Mouse (Mus musculus) bone marrow macrophage, adult 2 months (primary cell): ENCODE measurements around the gene Csnk1e.

Experiments
- CTCF ChIP-seq: IDR thresholded peaks from 2 replicates; pipeline ENCODE4 v1.5.1; 2012; ENCODE audit warnings: low read depth, mild to moderate bottlenecking, low read length, moderate library complexity
- POLR2A ChIP-seq: IDR thresholded peaks from 2 replicates; pipeline ENCODE4 v1.6.1; 2012; ENCODE audit warnings: mild to moderate bottlenecking, low read depth, low read length, borderline replicate concordance

DNA sequence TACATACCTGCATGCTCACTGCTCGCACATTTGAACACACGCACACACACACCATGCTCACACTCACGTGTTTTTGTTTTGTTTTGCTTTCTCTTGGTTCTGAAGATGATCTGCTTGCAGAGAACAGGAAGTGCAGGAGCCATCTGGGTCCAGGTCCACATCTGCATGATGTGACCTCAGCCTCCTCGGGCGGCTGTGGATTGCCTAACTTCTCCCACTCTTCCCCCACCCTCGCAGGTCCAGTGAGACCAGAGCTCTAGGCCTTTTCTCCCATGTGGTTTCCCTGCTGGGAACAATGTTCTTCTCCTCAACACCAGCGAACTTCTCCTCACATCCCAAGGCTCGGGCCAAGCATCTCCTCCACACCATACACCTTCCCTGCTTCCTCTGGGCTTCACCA is 41.6 kb downstream of the Csnk1e start:
- no peak for TF ChIP-seq CTCF
- TF ChIP-seq POLR2A: no peak
